Mouse (Mus musculus): ENCODE results near the gene F3. TPM values are rescaled to one million over a fixed set of nuclear protein-coding genes. Genes with fewer than 3 reads are reported as not detected.

F3 gene
- polyA plus RNA-seq, 1 experiment, result 3.6 TPM

GRCm38 (mm10) chr3:121715336-121715735 is 8.0 kb upstream of the F3 start:
- no peak overlapping the region for H3ac ChIP-seq (ENCODE audit: control insufficient read depth, insufficient read length)
- H3K36me3 ChIP-seq (ENCODE audit: control insufficient read depth, insufficient read depth), result no peaks in the 10 kb centered on the region
- H3K27me3 ChIP-seq (ENCODE audit: control insufficient read depth, insufficient read depth, insufficient read length), result no peaks in the 10 kb centered on the region
- no peak for TF ChIP-seq REST (IDR thresholded peaks at IDR 0.05; ENCODE audit: insufficient read depth, insufficient read length)
- TF ChIP-seq USF1 (IDR thresholded peaks at IDR 0.05; ENCODE audit: low read depth), result no peak
- TF ChIP-seq MYOG (IDR thresholded peaks at IDR 0.05; ENCODE audit: control insufficient read depth in 1 of 3, insufficient read depth in 1 of 3, insufficient read length in 2 of 3, low read depth in 2 of 3), result no peak
- no peak for TF ChIP-seq SRF (IDR thresholded peaks at IDR 0.05; ENCODE audit: control insufficient read depth, insufficient read length, low read depth)
- no peak for TF ChIP-seq CEBPB (IDR thresholded peaks at IDR 0.05; ENCODE audit: insufficient read depth, poor library complexity, severe bottlenecking)
- no peak for TF ChIP-seq POLR2AphosphoS2 (IDR thresholded peaks at IDR 0.05; ENCODE audit: insufficient read length, low read depth)
- no peak for TF ChIP-seq MAX (IDR thresholded peaks at IDR 0.05; ENCODE audit: low read depth)
- TF ChIP-seq POLR2A (IDR thresholded peaks at IDR 0.05; ENCODE audit: insufficient read length, low read depth), result no peak
- TF ChIP-seq E2F4 (IDR thresholded peaks at IDR 0.05; ENCODE audit: insufficient read depth), result no peak
- TF ChIP-seq TCF3 (IDR thresholded peaks at IDR 0.05; ENCODE audit: insufficient read length, low read depth), result no peak
- TF ChIP-seq MYOD1 (IDR thresholded peaks at IDR 0.05; ENCODE audit: control insufficient read depth in 1 of 3, insufficient read length in 2 of 3, low read depth in 2 of 3), result no peak
- TF ChIP-seq TCF12 (IDR thresholded peaks at IDR 0.05; ENCODE audit: insufficient read depth, poor library complexity, severe bottlenecking), result no peak
- H3K4me2 ChIP-seq (ENCODE audit: low read depth), result no peak overlapping the region
- H3K79me2 ChIP-seq (ENCODE audit: control insufficient read depth, insufficient read depth), result no peaks in the 10 kb centered on the region
- H3K4me3 ChIP-seq, result no peak overlapping the region

GRCm38 (mm10) chr3:121715741-121716459 is 7.4 kb upstream of the F3 start:
- Histone ChIP-seq H3ac (ENCODE audit: control insufficient read depth, insufficient read length) (no peak overlapping the region), H3K27me3 (ENCODE audit: control insufficient read depth, insufficient read depth, insufficient read length) (no peaks in the 10 kb centered on the region), H3K4me3 (no peak overlapping the region), H3K36me3 (ENCODE audit: control insufficient read depth, insufficient read depth) (no peaks in the 10 kb centered on the region), H3K79me2 (ENCODE audit: control insufficient read depth, insufficient read depth) (no peaks in the 10 kb centered on the region), H3K4me2 (ENCODE audit: low read depth) (no peak overlapping the region)
- no peak for TF ChIP-seq MYOG (IDR thresholded peaks at IDR 0.05; ENCODE audit: control insufficient read depth in 1 of 3, insufficient read depth in 1 of 3, insufficient read length in 2 of 3, low read depth in 2 of 3)

GRCm38 (mm10) chr3:121716480-121716879 is 6.9 kb upstream of the F3 start:
- H3K36me3 ChIP-seq (ENCODE audit: control insufficient read depth, insufficient read depth), result no peaks in the 10 kb centered on the region
- no peak overlapping the region for H3ac ChIP-seq (ENCODE audit: control insufficient read depth, insufficient read length)
- no peaks in the 10 kb centered on the region for H3K27me3 ChIP-seq (ENCODE audit: control insufficient read depth, insufficient read depth, insufficient read length)
- H3K4me3 ChIP-seq, result no peak overlapping the region
- no peaks in the 10 kb centered on the region for H3K79me2 ChIP-seq (ENCODE audit: control insufficient read depth, insufficient read depth)
- no peak overlapping the region for H3K4me2 ChIP-seq (ENCODE audit: low read depth)
- TF ChIP-seq MAX (IDR thresholded peaks at IDR 0.05; ENCODE audit: low read depth), result no peak

GRCm38 (mm10) chr3:121718679-121719078 is 4.7 kb upstream of the F3 start:
- no peak for TF ChIP-seq E2F4 (IDR thresholded peaks at IDR 0.05; ENCODE audit: insufficient read depth)
- TF ChIP-seq TCF3 (IDR thresholded peaks at IDR 0.05; ENCODE audit: insufficient read length, low read depth), result no peak
- no peak for TF ChIP-seq POLR2A (IDR thresholded peaks at IDR 0.05; ENCODE audit: insufficient read length, low read depth)
- TF ChIP-seq USF1 (IDR thresholded peaks at IDR 0.05; ENCODE audit: low read depth), result no peak
- TF ChIP-seq POLR2AphosphoS2 (IDR thresholded peaks at IDR 0.05; ENCODE audit: insufficient read length, low read depth), result no peak
- no peak for TF ChIP-seq MAX (IDR thresholded peaks at IDR 0.05; ENCODE audit: low read depth)
- no peak for TF ChIP-seq SRF (IDR thresholded peaks at IDR 0.05; ENCODE audit: control insufficient read depth, insufficient read length, low read depth)
- no peak for TF ChIP-seq MYOG (IDR thresholded peaks at IDR 0.05; ENCODE audit: control insufficient read depth in 1 of 3, insufficient read depth in 1 of 3, insufficient read length in 2 of 3, low read depth in 2 of 3)
- TF ChIP-seq MYOD1 (IDR thresholded peaks at IDR 0.05; ENCODE audit: control insufficient read depth in 1 of 3, insufficient read length in 2 of 3, low read depth in 2 of 3), result no peak
- TF ChIP-seq TCF12 (IDR thresholded peaks at IDR 0.05; ENCODE audit: insufficient read depth, poor library complexity, severe bottlenecking), result no peak
- no peak for TF ChIP-seq CEBPB (IDR thresholded peaks at IDR 0.05; ENCODE audit: insufficient read depth, poor library complexity, severe bottlenecking)
- TF ChIP-seq REST (IDR thresholded peaks at IDR 0.05; ENCODE audit: insufficient read depth, insufficient read length), result no peak
- Histone ChIP-seq H3K79me2 (ENCODE audit: control insufficient read depth, insufficient read depth) (peaks cover 2% of the 10 kb centered on the region), H3K27me3 (ENCODE audit: control insufficient read depth, insufficient read depth, insufficient read length) (no peaks in the 10 kb centered on the region), H3K4me3 (no peak overlapping the region), H3ac (ENCODE audit: control insufficient read depth, insufficient read length) (no peak overlapping the region), H3K36me3 (ENCODE audit: control insufficient read depth, insufficient read depth) (no peaks in the 10 kb centered on the region), H3K4me2 (ENCODE audit: low read depth) (no peak overlapping the region)

- H3K36me3 ChIP-seq (ENCODE audit: control insufficient read depth, insufficient read depth), result no peaks in the 10 kb centered on the region
- no peak for TF ChIP-seq E2F4 (IDR thresholded peaks at IDR 0.05; ENCODE audit: insufficient read depth)
- TF ChIP-seq REST (IDR thresholded peaks at IDR 0.05; ENCODE audit: insufficient read depth, insufficient read length), result no peak
- TF ChIP-seq MAX (IDR thresholded peaks at IDR 0.05; ENCODE audit: low read depth), result no peak
- TF ChIP-seq POLR2A (IDR thresholded peaks at IDR 0.05; ENCODE audit: insufficient read length, low read depth), result no peak
- no peak for TF ChIP-seq SRF (IDR thresholded peaks at IDR 0.05; ENCODE audit: control insufficient read depth, insufficient read length, low read depth)
- H3K4me2 ChIP-seq (ENCODE audit: low read depth), result no peak overlapping the region
Measured at GRCm38 (mm10) chr3:121719701-121720100, 3.6 kb upstream of the F3 start.

More at GRCm38 (mm10) chr3:121719701-121720100, 3.6 kb upstream of the F3 start:
- H3ac ChIP-seq (ENCODE audit: control insufficient read depth, insufficient read length), result no peak overlapping the region
- H3K27me3 ChIP-seq (ENCODE audit: control insufficient read depth, insufficient read depth, insufficient read length), result no peaks in the 10 kb centered on the region
- H3K79me2 ChIP-seq (ENCODE audit: control insufficient read depth, insufficient read depth), result peaks cover 12% of the 10 kb centered on the region
- H3K4me3 ChIP-seq, result no peak overlapping the region
